Mouse (Mus musculus): ENCODE data around the gene Cpeb1. TPM values are rescaled to one million over a fixed set of nuclear protein-coding genes. Genes with fewer than 3 reads are reported as not detected.

Cpeb1 gene
- polyA plus RNA-seq, 1 experiment from 2014 or later: 0.08 TPM

GRCm38 (mm10) chr7:81356975-81357374, 98.3 kb downstream of the Cpeb1 start:
- ATAC-seq (no peak), DNase-seq (no peak)
- WGBS (ENCODE audit: insufficient replicate concordance): 70% methylated on average over 7 of the region's 7 CpGs

GRCm38 (mm10) chr7:81356360-81356759, 98.9 kb downstream of the Cpeb1 start:
- 78% methylated on average over 1 of the region's 1 CpGs for WGBS (ENCODE audit: insufficient replicate concordance)
- H3K36me3 ChIP-seq (replicated peaks; ENCODE audit: insufficient read depth, low read length): no peaks in the 10 kb centered on the region
- TF ChIP-seq CTCF (IDR thresholded peaks at IDR 0.05; ENCODE audit: low read depth) (no peak), EP300 (IDR thresholded peaks at IDR 0.05; ENCODE audit: low read depth) (no peak)
- ATAC-seq (no peak), DNase-seq (no peak)
- no peak overlapping the region for H3K4me2 ChIP-seq (ENCODE audit: low read depth, low read length)
- no peak overlapping the region for H3K4me3 ChIP-seq (ENCODE audit: low read depth, low read length)
- peaks cover 2% of the 10 kb centered on the region; the same call in 1 of the 2 replicates for H3K27me3 ChIP-seq (ENCODE audit: insufficient read depth, low read length)
- no peak overlapping the region for H3K27ac ChIP-seq (ENCODE audit: low read depth)
- no peak overlapping the region for H3K9ac ChIP-seq (replicated peaks)
- H3K9me3 ChIP-seq (ENCODE audit: low read length): no peaks in the 10 kb centered on the region
- no peaks in the 10 kb centered on the region for H3K4me1 ChIP-seq (ENCODE audit: insufficient read depth)

More at GRCm38 (mm10) chr7:81356975-81357374, 98.3 kb downstream of the Cpeb1 start:
- Histone ChIP-seq H3K4me1 (ENCODE audit: insufficient read depth) (no peaks in the 10 kb centered on the region), H3K9me3 (ENCODE audit: low read length) (no peaks in the 10 kb centered on the region), H3K4me2 (ENCODE audit: low read depth, low read length) (no peak overlapping the region), H3K36me3 (replicated peaks; ENCODE audit: insufficient read depth, low read length) (no peaks in the 10 kb centered on the region), H3K27ac (ENCODE audit: low read depth) (no peak overlapping the region), H3K9ac (replicated peaks) (no peak overlapping the region), H3K27me3 (ENCODE audit: insufficient read depth, low read length) (peaks cover 2% of the 10 kb centered on the region; the same call in 1 of the 2 replicates), H3K4me3 (ENCODE audit: low read depth, low read length) (no peak overlapping the region)
- TF ChIP-seq EP300 (IDR thresholded peaks at IDR 0.05; ENCODE audit: low read depth) (no peak), CTCF (IDR thresholded peaks at IDR 0.05; ENCODE audit: low read depth) (no peak)

- Histone ChIP-seq H3K27me3 (ENCODE audit: insufficient read depth, low read length) (peaks cover 2% of the 10 kb centered on the region; the same call in 1 of the 2 replicates), H3K36me3 (replicated peaks; ENCODE audit: insufficient read depth, low read length) (no peaks in the 10 kb centered on the region), H3K27ac (ENCODE audit: low read depth) (no peak overlapping the region), H3K9ac (replicated peaks) (no peak overlapping the region), H3K9me3 (ENCODE audit: low read length) (no peaks in the 10 kb centered on the region), H3K4me3 (ENCODE audit: low read depth, low read length) (no peak overlapping the region), H3K4me1 (ENCODE audit: insufficient read depth) (no peaks in the 10 kb centered on the region), H3K4me2 (ENCODE audit: low read depth, low read length) (no peak overlapping the region)
- DNase-seq (no peak), ATAC-seq (no peak)
- TF ChIP-seq CTCF (IDR thresholded peaks at IDR 0.05; ENCODE audit: low read depth) (no peak), EP300 (IDR thresholded peaks at IDR 0.05; ENCODE audit: low read depth) (no peak)
- 83% methylated on average over 7 of the region's 7 CpGs for WGBS (ENCODE audit: insufficient replicate concordance)
Observed at GRCm38 (mm10) chr7:81355746-81356145, 99.5 kb downstream of the Cpeb1 start.

GRCm38 (mm10) chr7:81351826-81352225, 103.4 kb downstream of the Cpeb1 start:
- Histone ChIP-seq H3K36me3 (replicated peaks; ENCODE audit: insufficient read depth, low read length) (no peaks in the 10 kb centered on the region), H3K4me3 (ENCODE audit: low read depth, low read length) (no peak overlapping the region), H3K9me3 (ENCODE audit: low read length) (no peaks in the 10 kb centered on the region), H3K4me2 (ENCODE audit: low read depth, low read length) (no peak overlapping the region), H3K27ac (ENCODE audit: low read depth) (no peak overlapping the region), H3K27me3 (ENCODE audit: insufficient read depth, low read length) (no peaks in the 10 kb centered on the region), H3K9ac (replicated peaks) (no peak overlapping the region), H3K4me1 (ENCODE audit: insufficient read depth) (no peaks in the 10 kb centered on the region)
- no peak for ATAC-seq
- no peak for DNase-seq
- TF ChIP-seq CTCF (IDR thresholded peaks at IDR 0.05; ENCODE audit: low read depth) (no peak), EP300 (IDR thresholded peaks at IDR 0.05; ENCODE audit: low read depth) (no peak)
- WGBS (ENCODE audit: insufficient replicate concordance): 72% methylated on average over 4 of the region's 4 CpGs

GRCm38 (mm10) chr7:81348206-81348605, 107.1 kb downstream of the Cpeb1 start:
- no peaks in the 10 kb centered on the region for H3K27me3 ChIP-seq (ENCODE audit: insufficient read depth, low read length)
- H3K9me3 ChIP-seq (ENCODE audit: low read length): no peaks in the 10 kb centered on the region
- no peak overlapping the region for H3K9ac ChIP-seq (replicated peaks)
- WGBS (ENCODE audit: insufficient replicate concordance): 54% methylated on average over 7 of the region's 7 CpGs
- ATAC-seq (no peak), DNase-seq (no peak)
- H3K27ac ChIP-seq (ENCODE audit: low read depth): no peak overlapping the region
- no peak overlapping the region for H3K4me3 ChIP-seq (ENCODE audit: low read depth, low read length)
- H3K4me1 ChIP-seq (ENCODE audit: insufficient read depth): peaks cover 16% of the 10 kb centered on the region
- peaks cover 3% of the 10 kb centered on the region; the same call in 1 of the 2 replicates for H3K36me3 ChIP-seq (replicated peaks; ENCODE audit: insufficient read depth, low read length)
- H3K4me2 ChIP-seq (ENCODE audit: low read depth, low read length): no peak overlapping the region
- no peak for TF ChIP-seq EP300 (IDR thresholded peaks at IDR 0.05; ENCODE audit: low read depth)
- TF ChIP-seq CTCF (IDR thresholded peaks at IDR 0.05; ENCODE audit: low read depth): no peak

GRCm38 (mm10) chr7:81345447-81346170, 109.7 kb downstream of the Cpeb1 start:
- 57% methylated on average over 15 of the region's 15 CpGs for WGBS (ENCODE audit: insufficient replicate concordance)
- no peaks in the 10 kb centered on the region for H3K9me3 ChIP-seq (ENCODE audit: low read length)
- H3K27me3 ChIP-seq (ENCODE audit: insufficient read depth, low read length): no peaks in the 10 kb centered on the region
- H3K9ac ChIP-seq (replicated peaks): peak overlapping the region; percentile 63; the same call in 1 of the 2 replicates
- peak; percentile 33 for ATAC-seq
- no peak for DNase-seq
- H3K4me2 ChIP-seq (ENCODE audit: low read depth, low read length): peak overlapping the region; percentile 90
- H3K27ac ChIP-seq (ENCODE audit: low read depth): peak overlapping the region; percentile 87
- H3K4me3 ChIP-seq (ENCODE audit: low read depth, low read length): peak overlapping the region; percentile 78
- no peak for TF ChIP-seq EP300 (IDR thresholded peaks at IDR 0.05; ENCODE audit: low read depth)
- peaks cover 28% of the 10 kb centered on the region for H3K4me1 ChIP-seq (ENCODE audit: insufficient read depth)
- H3K36me3 ChIP-seq (replicated peaks; ENCODE audit: insufficient read depth, low read length): peaks cover 24% of the 10 kb centered on the region
